Mouse (Mus musculus) lung, postnatal 0 days (tissue): ENCODE results near the gene Hydin. TPM values are rescaled to one million over a fixed set of nuclear protein-coding genes. Genes with fewer than 3 reads are reported as not detected.

ENCODE experiments used
- ATAC-seq: fragments of 200-750 bp; cut with Nextera tagmentation; 2 replicates; pipeline ENCODE4 v1.8.0; 2017; ENCODE audit warnings: moderate library complexity
- DNase-seq: peaks from one replicate; pipeline ENCODE4 v3.0.0-alpha.2; 2016; ENCODE audit warnings: low spot score
- H3K27ac ChIP-seq: fragments of 300-500 bp; sonication (generic); 2 replicates; pipeline ENCODE4 v1.5.1; 2014; ENCODE audit warnings: antibody characterized with exemption, mild to moderate bottlenecking, low read length, mixed read lengths
- H3K27me3 ChIP-seq: fragments of 300-500 bp; sonication (generic); replicated peaks from 2 replicates; pipeline ENCODE4 v1.6.1; 2014; ENCODE audit warnings: low read length, mixed read lengths; ENCODE audit not compliant: insufficient read depth
- H3K36me3 ChIP-seq: fragments of 300-500 bp; sonication (generic); 2 replicates; pipeline ENCODE4 v1.6.1; 2014; ENCODE audit warnings: low read length, mixed read lengths; ENCODE audit not compliant: insufficient read depth
- H3K4me1 ChIP-seq: fragments of 300-500 bp; sonication (generic); 2 replicates; pipeline ENCODE4 v1.6.1; 2014; ENCODE audit warnings: antibody characterized with exemption, low read depth, low read length, mixed read lengths; ENCODE audit not compliant: insufficient read depth
- H3K4me2 ChIP-seq: fragments of 300-500 bp; sonication (generic); replicated peaks from 2 replicates; pipeline ENCODE4 v1.6.1; 2014; ENCODE audit warnings: low read depth, mild to moderate bottlenecking, low read length, moderate library complexity, mixed read lengths
- H3K4me3 ChIP-seq: fragments of 300-500 bp; sonication (generic); 2 replicates; pipeline ENCODE4 v1.5.1; 2014; ENCODE audit warnings: low read depth, low read length
- H3K9ac ChIP-seq: fragments of 300-500 bp; sonication (generic); replicated peaks from 2 replicates; pipeline ENCODE4 v1.6.1; 2014; ENCODE audit warnings: low read depth, mild to moderate bottlenecking
- H3K9me3 ChIP-seq: fragments of 300-500 bp; sonication (generic); 2 replicates; pipeline ENCODE4 v1.6.1; 2016; ENCODE audit warnings: low read length, mixed read lengths
- CTCF ChIP-seq: IDR thresholded peaks from 2 replicates; pipeline ENCODE4 v1.5.1; 2016; ENCODE audit warnings: antibody characterized with exemption, mild to moderate bottlenecking
- EP300 ChIP-seq: IDR thresholded peaks from 2 replicates; pipeline ENCODE4 v1.6.1; 2016; ENCODE audit warnings: antibody characterized with exemption, mild to moderate bottlenecking, control low read depth
- WGBS: fragments of 180-500 bp; shearing (Covaris S2); extraction: QIAGEN DNeasy Blood & Tissue Kit; methylation state at CpG from one replicate; pipeline ENCODE4 v1.1.7; 2014; 5-methylcytosine and 5-hydroxymethylcytosine counted together
- polyA plus RNA-seq: library from polyadenylated mRNA; unstranded; fragments of >200 nt; fragmentation: Nextera tagmentation; extraction: Ambion mirVana; gene quantifications from 2 replicates; pipeline ENCODE4 v1.2.1, GENCODE M21; 2015

Hydin gene
- polyA plus RNA-seq, 1 experiment from 2014 or later, result 0.97 TPM

DNA sequence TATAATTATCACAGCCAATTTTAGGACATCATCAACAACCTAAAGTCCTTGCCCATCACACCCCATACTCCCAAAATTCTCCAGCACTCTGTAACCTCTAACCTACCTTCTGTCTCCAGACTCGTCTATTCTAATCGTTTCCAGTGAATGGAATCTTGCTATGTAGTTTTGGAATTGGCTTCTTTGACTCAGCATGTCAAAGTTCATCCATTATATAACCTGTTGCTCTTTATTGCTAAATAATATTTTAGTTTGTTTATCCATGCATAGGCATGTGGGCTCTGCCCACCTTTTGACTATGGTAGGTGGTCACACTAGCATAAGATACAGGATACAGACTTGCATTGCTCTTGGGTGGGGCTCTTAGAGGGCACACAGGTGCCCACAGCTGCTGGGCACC is 378.1 kb downstream of the Hydin start:
- Histone ChIP-seq H3K4me3 (no peak overlapping the region), H3K4me1 (no peaks in the 10 kb centered on the region), H3K9ac (no peak overlapping the region), H3K27me3 (no peaks in the 10 kb centered on the region), H3K9me3 (no peaks in the 10 kb centered on the region), H3K27ac (no peak overlapping the region), H3K4me2 (no peak overlapping the region), H3K36me3 (0 out of 2 replicates have a peak, but pooled peaks cover 11% of the 10 kb centered on the region)
- no peak for ATAC-seq
- 81% methylated on average over 2 of the region's 2 CpGs for WGBS
- DNase-seq, result no peak
- no peak for TF ChIP-seq CTCF
- no peak for TF ChIP-seq EP300

DNA sequence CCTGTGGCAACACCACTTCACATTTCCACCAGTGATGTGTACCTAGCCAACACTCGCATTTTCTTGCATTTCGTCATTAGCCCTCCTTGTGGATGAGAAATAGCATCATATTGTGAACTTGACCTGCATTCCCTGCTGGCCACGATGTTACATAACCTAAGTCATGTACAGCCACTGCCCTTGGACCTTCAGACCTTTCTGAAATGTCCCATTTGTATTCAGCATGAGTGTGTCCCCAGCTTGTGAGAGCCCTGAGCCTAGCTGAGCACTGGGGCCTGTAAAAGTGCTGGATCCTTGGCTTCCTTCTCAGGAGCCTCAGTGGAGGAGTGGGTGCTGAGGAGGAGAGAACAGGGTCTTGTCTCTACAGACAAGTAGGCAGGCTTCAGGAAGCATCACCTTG is 378.6 kb downstream of the Hydin start:
- Histone ChIP-seq H3K9me3 (no peaks in the 10 kb centered on the region), H3K27ac (no peak overlapping the region), H3K4me2 (no peak overlapping the region), H3K36me3 (0 out of 2 replicates have a peak, but pooled peaks cover 11% of the 10 kb centered on the region), H3K9ac (no peak overlapping the region), H3K4me1 (no peaks in the 10 kb centered on the region), H3K27me3 (no peaks in the 10 kb centered on the region), H3K4me3 (no peak overlapping the region)
- DNase-seq, result no peak
- WGBS, result 82% methylated on average over 3 of the region's 3 CpGs
- ATAC-seq, result no peak
- TF ChIP-seq CTCF, result no peak
- TF ChIP-seq EP300, result no peak

DNA sequence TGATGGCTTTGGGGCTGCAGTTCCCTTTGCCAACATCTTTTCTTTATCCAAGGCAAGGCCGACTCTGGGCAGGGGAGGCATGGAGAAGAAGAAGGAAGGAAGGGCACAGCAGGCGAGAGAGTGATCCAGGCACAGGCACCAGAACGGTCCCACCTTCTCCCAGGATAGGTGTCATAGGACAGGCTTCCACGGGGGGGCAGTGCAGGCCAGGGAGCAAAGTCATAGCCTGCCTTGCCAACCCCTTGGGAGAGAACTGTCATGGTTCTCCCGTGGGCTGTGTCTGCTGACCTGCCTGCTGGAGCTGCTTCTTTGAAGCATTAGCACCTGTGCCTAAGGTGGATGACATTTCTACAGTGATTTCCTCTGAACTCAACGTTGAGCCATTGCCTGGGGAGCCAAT is 379.3 kb downstream of the Hydin start:
- no peaks in the 10 kb centered on the region for H3K9me3 ChIP-seq
- no peak overlapping the region for H3K27ac ChIP-seq
- no peaks in the 10 kb centered on the region for H3K27me3 ChIP-seq
- no peak overlapping the region for H3K9ac ChIP-seq
- ATAC-seq, result peak; percentile 58
- 29% methylated on average over 6 of the region's 6 CpGs for WGBS
- peak; percentile 81 for DNase-seq
- no peak overlapping the region for H3K4me2 ChIP-seq
- H3K4me3 ChIP-seq, result no peak overlapping the region
- peak; percentile 96 for TF ChIP-seq CTCF
- TF ChIP-seq EP300, result no peak
- H3K4me1 ChIP-seq, result no peaks in the 10 kb centered on the region
- 0 out of 2 replicates have a peak, but pooled peaks cover 11% of the 10 kb centered on the region for H3K36me3 ChIP-seq

DNA sequence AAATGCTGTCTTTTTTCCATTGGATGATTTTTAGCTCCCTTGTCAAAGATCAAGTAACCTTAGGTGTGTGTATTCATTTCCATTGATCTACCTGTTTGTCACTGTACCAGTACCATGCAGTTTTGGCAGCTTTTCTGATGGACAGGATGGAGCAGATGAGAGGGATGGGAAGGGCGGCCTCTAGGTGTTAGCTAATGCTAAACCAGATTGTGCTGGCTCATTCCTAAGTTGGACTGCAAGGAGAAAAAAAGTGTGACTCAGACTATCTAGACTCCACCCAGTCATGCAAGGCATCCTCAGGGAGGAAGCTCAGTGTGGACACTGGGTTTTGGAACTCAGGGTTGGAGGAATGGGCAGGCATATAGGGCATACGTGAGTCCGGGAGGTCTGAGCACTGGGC is 381.8 kb downstream of the Hydin start:
- H3K27me3 ChIP-seq, result no peaks in the 10 kb centered on the region
- H3K36me3 ChIP-seq, result 0 out of 2 replicates have a peak, but pooled peaks cover 11% of the 10 kb centered on the region
- no peak for TF ChIP-seq CTCF
- TF ChIP-seq EP300, result no peak
- no peak overlapping the region for H3K4me3 ChIP-seq
- no peaks in the 10 kb centered on the region for H3K4me1 ChIP-seq
- H3K9me3 ChIP-seq, result no peaks in the 10 kb centered on the region
- DNase-seq, result no peak
- no peak overlapping the region for H3K9ac ChIP-seq
- ATAC-seq, result no peak
- no peak overlapping the region for H3K4me2 ChIP-seq
- H3K27ac ChIP-seq, result no peak overlapping the region
- WGBS, result 83% methylated on average over 3 of the region's 3 CpGs

DNA sequence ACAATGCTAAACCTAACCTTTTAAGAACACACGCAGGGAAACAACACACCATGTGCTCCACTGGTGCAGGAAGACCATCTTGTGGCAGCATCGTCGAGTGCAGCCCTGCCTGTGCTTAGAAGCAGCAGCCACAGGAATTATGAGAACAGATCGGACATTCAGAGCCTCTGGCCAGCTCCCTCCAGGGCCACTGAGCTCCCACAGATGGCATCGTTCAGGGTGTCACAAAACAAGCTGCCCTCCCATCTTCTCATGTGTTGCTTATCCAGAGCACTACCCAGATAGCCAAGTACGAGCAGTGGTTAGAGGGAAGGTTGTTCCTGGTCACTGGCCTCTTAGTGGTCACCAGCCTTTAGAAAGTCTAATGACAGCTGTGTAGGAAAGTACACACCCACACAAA is 382.5 kb downstream of the Hydin start:
- no peak overlapping the region for H3K4me2 ChIP-seq
- no peak overlapping the region for H3K4me3 ChIP-seq
- no peaks in the 10 kb centered on the region for H3K9me3 ChIP-seq
- H3K36me3 ChIP-seq, result 0 out of 2 replicates have a peak, but pooled peaks cover 11% of the 10 kb centered on the region
- no peaks in the 10 kb centered on the region for H3K27me3 ChIP-seq
- ATAC-seq (no peak), DNase-seq (no peak)
- no peaks in the 10 kb centered on the region for H3K4me1 ChIP-seq
- TF ChIP-seq EP300 (no peak), CTCF (no peak)
- no peak overlapping the region for H3K9ac ChIP-seq
- WGBS, result 92% methylated on average over 6 of the region's 6 CpGs
- no peak overlapping the region for H3K27ac ChIP-seq

DNA sequence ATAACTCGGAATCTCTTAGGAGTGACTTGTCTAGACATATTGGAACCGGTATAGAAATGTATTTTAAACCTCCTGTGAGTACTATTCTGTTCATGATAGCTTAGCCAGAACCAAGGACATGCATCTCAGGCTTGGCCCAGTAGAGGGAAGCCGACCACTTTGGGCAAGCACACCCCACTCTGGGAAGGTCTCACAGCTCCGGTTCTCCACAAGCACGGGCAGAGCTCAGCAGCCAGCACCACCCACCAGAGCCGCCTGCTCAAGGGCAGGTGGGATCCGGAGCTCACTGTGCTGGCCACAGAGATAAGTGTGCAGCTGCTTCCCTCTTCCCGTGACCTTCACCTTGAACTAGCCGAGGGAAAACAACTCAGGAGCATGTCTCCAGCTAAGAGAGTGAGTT is 384.1 kb downstream of the Hydin start:
- TF ChIP-seq EP300 (no peak), CTCF (peak; percentile 51)
- Histone ChIP-seq H3K27ac (no peak overlapping the region), H3K27me3 (no peaks in the 10 kb centered on the region), H3K9ac (no peak overlapping the region), H3K4me2 (no peak overlapping the region), H3K4me3 (no peak overlapping the region), H3K36me3 (0 out of 2 replicates have a peak, but pooled peaks cover 11% of the 10 kb centered on the region), H3K9me3 (no peaks in the 10 kb centered on the region), H3K4me1 (no peaks in the 10 kb centered on the region)
- ATAC-seq, result peak; percentile 25; the same call in 1 of the 2 replicates
- WGBS, result 71% methylated on average over 9 of the region's 9 CpGs
- no peak for DNase-seq

DNA sequence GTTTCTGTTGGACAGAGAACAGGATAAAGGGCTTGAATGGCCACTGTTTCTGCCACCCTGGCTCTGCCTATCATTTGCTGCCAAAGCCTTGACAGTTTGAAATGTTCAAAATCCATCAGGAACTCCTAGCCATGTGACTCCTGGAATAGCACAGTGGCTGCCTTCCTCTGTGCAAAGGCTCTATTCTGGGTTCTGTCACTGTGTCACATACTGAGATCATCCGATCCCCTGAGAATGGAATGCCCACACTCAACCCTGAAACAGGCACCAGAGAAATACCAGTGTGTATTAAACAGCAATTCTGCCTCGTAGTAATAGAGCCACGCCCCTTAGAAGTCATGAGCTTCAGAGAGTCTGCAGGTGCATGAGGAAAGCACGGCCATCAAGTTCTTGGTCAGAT is 385.1 kb downstream of the Hydin start:
- no peak overlapping the region for H3K4me3 ChIP-seq
- H3K9ac ChIP-seq, result no peak overlapping the region
- no peak for ATAC-seq
- H3K4me2 ChIP-seq, result no peak overlapping the region
- WGBS, result 73% methylated on average over 4 of the region's 4 CpGs
- H3K27me3 ChIP-seq, result no peaks in the 10 kb centered on the region
- DNase-seq, result no peak
- TF ChIP-seq EP300, result no peak
- H3K9me3 ChIP-seq, result no peaks in the 10 kb centered on the region
- H3K4me1 ChIP-seq, result no peaks in the 10 kb centered on the region
- H3K36me3 ChIP-seq, result 0 out of 2 replicates have a peak, but pooled peaks cover 11% of the 10 kb centered on the region
- H3K27ac ChIP-seq, result no peak overlapping the region
